Mouse (Mus musculus): ENCODE results near the gene Nat8. TPM values are rescaled to one million over a fixed set of nuclear protein-coding genes. Genes with fewer than 3 reads are reported as not detected.

Nat8 gene
- polyA plus RNA-seq (2015; fragmentation: Nextera tagmentation; extraction: Ambion mirVana) = 0.55 and 1.5 TPM in 2 replicates

GRCm38 (mm10) chr6:85831796-85832321, at the start of gene Nat8:
Nat8 (minus strand) TSS chr6:85832082.

GRCm38 (mm10) chr6:85869006-85869405, 37.1 kb upstream of the Nat8 start, which contains the start of gene Nat8f2:
Nat8f2 (minus strand) TSS chr6:85869158.

GRCm38 (mm10) chr6:85820837-85821236, 11.0 kb downstream of the Nat8 start, which contains the start of the genes Nat8f6 and Nat8f5:
Nat8f6 (minus strand) TSS chr6:85820954.
Nat8f5 (minus strand) TSS chr6:85820972.

Small RNA genes lying within 50 kb of the gene (microRNA-seq; reads per million reads assigned to microRNA genes)
- gene Mir6375 (ENCODE audit: borderline replicate concordance, insufficient number of aligned reads) = not detected

Other genes with a start within 250 kb of the Nat8 start
- gene Alms1, start 244.6 kb downstream of the Nat8 start, polyA plus RNA-seq (2015; fragmentation: Nextera tagmentation; extraction: Ambion mirVana) = 1.7 and 2.9 TPM in 2 replicates
- 0.15 TPM in 1 of 2 replicates, not detected in the other for gene Nat8f7, start 118.9 kb downstream of the Nat8 start, polyA plus RNA-seq (2015; fragmentation: Nextera tagmentation; extraction: Ambion mirVana)
- 0.15 TPM in 1 of 2 replicates, not detected in the other for gene Nat8f3, start 66.3 kb downstream of the Nat8 start, polyA plus RNA-seq (2015; fragmentation: Nextera tagmentation; extraction: Ambion mirVana)
- not detected in 2 replicates for gene Nat8f6, start 11.1 kb downstream of the Nat8 start, polyA plus RNA-seq (2015; fragmentation: Nextera tagmentation; extraction: Ambion mirVana)
- gene Nat8f5, start 11.1 kb downstream of the Nat8 start, polyA plus RNA-seq (2015; fragmentation: Nextera tagmentation; extraction: Ambion mirVana) = 0.17 and 1.4 TPM in 2 replicates
- 0.14 and 0.19 TPM in 2 replicates for gene Nat8f2, start 37.1 kb upstream of the Nat8 start, polyA plus RNA-seq (2015; fragmentation: Nextera tagmentation; extraction: Ambion mirVana)
- 5.2 and 12.2 TPM in 2 replicates for gene Nat8f4, start 72.8 kb upstream of the Nat8 start, polyA plus RNA-seq (2015; fragmentation: Nextera tagmentation; extraction: Ambion mirVana)
- gene Tprkb, start 79.8 kb upstream of the Nat8 start, polyA plus RNA-seq (2015; fragmentation: Nextera tagmentation; extraction: Ambion mirVana) = 69.0 and 77.5 TPM in 2 replicates
- 62.4 and 80.9 TPM in 2 replicates for gene Nat8f1, start 83.6 kb upstream of the Nat8 start, polyA plus RNA-seq (2015; fragmentation: Nextera tagmentation; extraction: Ambion mirVana)
- 26.2 and 34.7 TPM in 2 replicates for gene Dusp11, start 129.6 kb upstream of the Nat8 start, polyA plus RNA-seq (2015; fragmentation: Nextera tagmentation; extraction: Ambion mirVana)
- gene Figla, start 184.1 kb upstream of the Nat8 start, polyA plus RNA-seq (2015; fragmentation: Nextera tagmentation; extraction: Ambion mirVana) = 0.71 TPM in 1 of 2 replicates, not detected in the other
- 10.4 and 28.0 TPM in 2 replicates for gene Add2, start 196.6 kb upstream of the Nat8 start, polyA plus RNA-seq (2015; fragmentation: Nextera tagmentation; extraction: Ambion mirVana)

Measured in adrenal gland, postnatal 0 days (tissue).